Mouse (Mus musculus): ENCODE measurements at regions not wholly inside any gene's neighbourhood (a gene's known extent, or its start where the extent isn't known, plus 50 kb on each side); places are given as distances from the start of the nearest gene placed in this dataset.

- no peak for TF ChIP-seq CTCF (IDR thresholded peaks at IDR 0.05; ENCODE audit: borderline replicate concordance, insufficient read depth, low read depth, low read length)
- no peak for TF ChIP-seq POLR2A (IDR thresholded peaks at IDR 0.05; ENCODE audit: borderline replicate concordance, insufficient read depth, low read length)
Measured at GRCm38 (mm10) chr13:63668576-63668975, 95.2 kb upstream of the Ptch1 start.
